Mouse (Mus musculus) lung, postnatal 0 days (tissue): Measurements from ENCODE around the gene Plscr1. TPM values are rescaled to one million over a fixed set of nuclear protein-coding genes. Genes with fewer than 3 reads are reported as not detected.

ENCODE experiments used
- ATAC-seq: fragments of 200-750 bp; cut with Nextera tagmentation; 2 replicates; pipeline ENCODE4 v1.8.0; 2017; ENCODE audit warnings: moderate library complexity
- DNase-seq: peaks from one replicate; pipeline ENCODE4 v3.0.0-alpha.2; 2016; ENCODE audit warnings: low spot score
- H3K27ac ChIP-seq: fragments of 300-500 bp; sonication (generic); 2 replicates; pipeline ENCODE4 v1.5.1; 2014; ENCODE audit warnings: antibody characterized with exemption, mild to moderate bottlenecking, low read length, mixed read lengths
- H3K27me3 ChIP-seq: fragments of 300-500 bp; sonication (generic); replicated peaks from 2 replicates; pipeline ENCODE4 v1.6.1; 2014; ENCODE audit warnings: low read length, mixed read lengths; ENCODE audit not compliant: insufficient read depth
- H3K36me3 ChIP-seq: fragments of 300-500 bp; sonication (generic); 2 replicates; pipeline ENCODE4 v1.6.1; 2014; ENCODE audit warnings: low read length, mixed read lengths; ENCODE audit not compliant: insufficient read depth
- H3K4me1 ChIP-seq: fragments of 300-500 bp; sonication (generic); 2 replicates; pipeline ENCODE4 v1.6.1; 2014; ENCODE audit warnings: antibody characterized with exemption, low read depth, low read length, mixed read lengths; ENCODE audit not compliant: insufficient read depth
- H3K4me2 ChIP-seq: fragments of 300-500 bp; sonication (generic); replicated peaks from 2 replicates; pipeline ENCODE4 v1.6.1; 2014; ENCODE audit warnings: low read depth, mild to moderate bottlenecking, low read length, moderate library complexity, mixed read lengths
- H3K4me3 ChIP-seq: fragments of 300-500 bp; sonication (generic); 2 replicates; pipeline ENCODE4 v1.5.1; 2014; ENCODE audit warnings: low read depth, low read length
- H3K9ac ChIP-seq: fragments of 300-500 bp; sonication (generic); replicated peaks from 2 replicates; pipeline ENCODE4 v1.6.1; 2014; ENCODE audit warnings: low read depth, mild to moderate bottlenecking
- H3K9me3 ChIP-seq: fragments of 300-500 bp; sonication (generic); 2 replicates; pipeline ENCODE4 v1.6.1; 2016; ENCODE audit warnings: low read length, mixed read lengths
- CTCF ChIP-seq: IDR thresholded peaks from 2 replicates; pipeline ENCODE4 v1.5.1; 2016; ENCODE audit warnings: antibody characterized with exemption, mild to moderate bottlenecking
- EP300 ChIP-seq: IDR thresholded peaks from 2 replicates; pipeline ENCODE4 v1.6.1; 2016; ENCODE audit warnings: antibody characterized with exemption, mild to moderate bottlenecking, control low read depth
- WGBS: fragments of 180-500 bp; shearing (Covaris S2); extraction: QIAGEN DNeasy Blood & Tissue Kit; methylation state at CpG from one replicate; pipeline ENCODE4 v1.1.7; 2014; 5-methylcytosine and 5-hydroxymethylcytosine counted together
- polyA plus RNA-seq: library from polyadenylated mRNA; unstranded; fragments of >200 nt; fragmentation: Nextera tagmentation; extraction: Ambion mirVana; gene quantifications from 2 replicates; pipeline ENCODE4 v1.2.1, GENCODE M21; 2015

Gene Plscr1
- polyA plus RNA-seq, 1 experiment from 2014 or later: 53.7 TPM

- H3K9ac ChIP-seq: no peak overlapping the region
- H3K4me1 ChIP-seq: no peaks in the 10 kb centered on the region
- no peaks in the 10 kb centered on the region for H3K27me3 ChIP-seq
- no peak overlapping the region for H3K4me2 ChIP-seq
- no peaks in the 10 kb centered on the region for H3K9me3 ChIP-seq
- no peak overlapping the region for H3K4me3 ChIP-seq
- no peak overlapping the region for H3K27ac ChIP-seq
- ATAC-seq (peak; percentile 25; the same call in 1 of the 2 replicates), DNase-seq (peak; percentile 60)
- H3K36me3 ChIP-seq: no peaks in the 10 kb centered on the region
- 11% methylated on average over 3 of the region's 3 CpGs for WGBS
- peak; percentile 85 for TF ChIP-seq EP300
- TF ChIP-seq CTCF: no peak
Measured at GRCm38 (mm10) chr9:92211048-92211447, 38.5 kb upstream of the Plscr1 start.

- ATAC-seq (no peak), DNase-seq (peak; percentile 43)
- no peaks in the 10 kb centered on the region for H3K36me3 ChIP-seq
- no peaks in the 10 kb centered on the region for H3K9me3 ChIP-seq
- H3K9ac ChIP-seq: no peak overlapping the region
- TF ChIP-seq EP300: no peak
- TF ChIP-seq CTCF: peak; percentile 48
- no peak overlapping the region for H3K27ac ChIP-seq
- no peak overlapping the region for H3K4me2 ChIP-seq
- H3K27me3 ChIP-seq: no peaks in the 10 kb centered on the region
- whole genome bisulfite sequencing: 50% methylated on average over 4 of the region's 4 CpGs
- H3K4me1 ChIP-seq: no peaks in the 10 kb centered on the region
- H3K4me3 ChIP-seq: no peak overlapping the region
Measured at GRCm38 (mm10) chr9:92217484-92217883, 32.1 kb upstream of the Plscr1 start.

- Histone ChIP-seq H3K27ac (no peak overlapping the region), H3K4me2 (no peak overlapping the region), H3K9ac (no peak overlapping the region), H3K9me3 (no peaks in the 10 kb centered on the region), H3K27me3 (no peaks in the 10 kb centered on the region), H3K4me3 (no peak overlapping the region), H3K4me1 (no peaks in the 10 kb centered on the region), H3K36me3 (no peaks in the 10 kb centered on the region)
- TF ChIP-seq EP300 (no peak), CTCF (no peak)
- ATAC-seq: no peak
- no peak for DNase-seq
- 95% methylated on average over 2 of the region's 2 CpGs for WGBS
Measured at GRCm38 (mm10) chr9:92217896-92218295, 31.7 kb upstream of the Plscr1 start.

GRCm38 (mm10) chr9:92220151-92220550 is 29.4 kb upstream of the Plscr1 start:
- H3K9ac ChIP-seq: no peak overlapping the region
- no peaks in the 10 kb centered on the region for H3K27me3 ChIP-seq
- ATAC-seq (no peak), DNase-seq (no peak)
- H3K4me3 ChIP-seq: no peak overlapping the region
- H3K36me3 ChIP-seq: no peaks in the 10 kb centered on the region
- H3K4me2 ChIP-seq: no peak overlapping the region
- H3K27ac ChIP-seq: no peak overlapping the region
- WGBS: 44% methylated on average over 3 of the region's 3 CpGs
- TF ChIP-seq EP300: no peak
- TF ChIP-seq CTCF: no peak
- H3K4me1 ChIP-seq: no peaks in the 10 kb centered on the region
- H3K9me3 ChIP-seq: no peaks in the 10 kb centered on the region

GRCm38 (mm10) chr9:92221480-92221879 is 28.1 kb upstream of the Plscr1 start:
- no peaks in the 10 kb centered on the region for H3K4me1 ChIP-seq
- H3K36me3 ChIP-seq: no peaks in the 10 kb centered on the region
- DNase-seq (no peak), ATAC-seq (no peak)
- no peak overlapping the region for H3K4me2 ChIP-seq
- H3K27ac ChIP-seq: no peak overlapping the region
- no peaks in the 10 kb centered on the region for H3K9me3 ChIP-seq
- H3K9ac ChIP-seq: no peak overlapping the region
- no peaks in the 10 kb centered on the region for H3K27me3 ChIP-seq
- TF ChIP-seq EP300: no peak
- no peak for TF ChIP-seq CTCF
- H3K4me3 ChIP-seq: no peak overlapping the region

GRCm38 (mm10) chr9:92224598-92225231 is 24.8 kb upstream of the Plscr1 start:
- Histone ChIP-seq H3K4me3 (no peak overlapping the region), H3K9me3 (no peaks in the 10 kb centered on the region), H3K27me3 (no peaks in the 10 kb centered on the region), H3K4me1 (no peaks in the 10 kb centered on the region), H3K36me3 (no peaks in the 10 kb centered on the region), H3K9ac (no peak overlapping the region), H3K27ac (no peak overlapping the region), H3K4me2 (no peak overlapping the region)
- DNase-seq (no peak), ATAC-seq (no peak)
- no peak for TF ChIP-seq EP300
- TF ChIP-seq CTCF: no peak
- WGBS: 83% methylated on average over 1 of the region's 1 CpGs
